8 mouse cellular contexts compared by ENCODE assay signal in genomic region chr3:108283781-108284601, GRCm38 (mm10). TPM values are rescaled to one million over a fixed set of nuclear protein-coding genes. Genes with fewer than 3 reads are reported as not detected.
A peak's percentile ranks its signal among the peaks of the same experiment; 100 is the strongest.
DNase-seq lines count a peak whose midpoint lies in the region; TF ChIP-seq lines count a peak whose summit lies in the region.

Gene Sort1, plus strand, starts transcription at chr3:108284082.

- H3K36me3 ChIP-seq in megakaryocyte, embryonic 14.5 days (replicated peaks; ENCODE audit: low read length): peaks cover 32% of the 10 kb centered on the region

- DNase-seq in adipocyte (ENCODE audit: low spot score): peak; percentile 66
- DNase-seq in gastrocnemius, postnatal 10 days: peak; percentile 82
- DNase-seq in hindlimb bud, embryonic 11.5 days (ENCODE audit: extremely low spot score, low read depth, low spot score): peak; percentile 79
- DNase-seq in left cerebral cortex, adult 9 months (ENCODE audit: low spot score in 2 of 2): peak; percentile 89 to 93
- peak; percentile 88 for DNase-seq in right cerebral cortex, postnatal 14 days
- DNase-seq in urinary bladder, postnatal 25 days (ENCODE audit: low spot score): peak; percentile 68

- H3K27me3 ChIP-seq in megakaryocyte, embryonic 14.5 days (replicated peaks): peaks cover 1% of the 10 kb centered on the region

- TF ChIP-seq POLR2A in cortical plate, adult 2 months (IDR thresholded peaks at IDR 0.05; ENCODE audit: extremely low read depth, insufficient read depth, low read length): peak; percentile 57; the same call in 1 of the 2 replicates

- peaks cover 12% of the 10 kb centered on the region for H3K4me1 ChIP-seq in cortical plate, adult 2 months (ENCODE audit: control insufficient read depth, insufficient read depth, low read length)
- H3K4me1 ChIP-seq in megakaryocyte, embryonic 14.5 days: peaks cover 57% of the 10 kb centered on the region

- no peak for TF ChIP-seq CTCF in cortical plate, adult 2 months (IDR thresholded peaks at IDR 0.05; ENCODE audit: extremely low read depth, insufficient read depth, low read length)

- H3K27ac ChIP-seq in cortical plate, adult 2 months (ENCODE audit: insufficient read depth, low read length): peak within 1 kb of the TSS; percentile 84

- peak within 1 kb of the TSS; percentile 97 for H3K4me3 ChIP-seq in cortical plate, adult 2 months (ENCODE audit: insufficient read depth, low read length)
- peak within 1 kb of the TSS; percentile 97 for H3K4me3 ChIP-seq in megakaryocyte, embryonic 14.5 days (replicated peaks)

- H3K9me3 ChIP-seq in megakaryocyte, embryonic 14.5 days: no peaks in the 10 kb centered on the region

RNA-seq across cellular contexts. Expression of gene Sort1, which starts in this region (rescaled TPM):
- polyA plus RNA-seq in cortical plate, adult 2 months (2012; rRNA removed): 197 and 198 TPM in 2 replicates
- total RNA-seq in gastrocnemius, postnatal 10 days (2021): 10 to 100 TPM; 57.0 to 59.6 TPM
- polyA plus RNA-seq in megakaryocyte, embryonic 14.5 days (2012; ENCODE audit: insufficient read depth, low replicate concordance): 11.0 and 16.3 TPM in 2 replicates

Comparison
In these comparisons a context has a peak if more than half of its experiments do, and no peak if none do; other contexts are left out.
1. Peak in every context shown above with its lines: DNase-seq, H3K4me3 ChIP-seq and H3K27ac ChIP-seq.
2. RNA of gene Sort1 (polyA plus RNA-seq): 197 to 198 TPM in cortical plate, adult 2 months; 11.0 to 16.3 TPM in megakaryocyte, embryonic 14.5 days; every median in the first group is over 10 times any median in the second.